34 mouse cellular contexts compared by ENCODE assay signal in genomic region chr1:170704103-170704502, GRCm38 (mm10). TPM values are rescaled to one million over a fixed set of nuclear protein-coding genes. Genes with fewer than 3 reads are reported as not detected.
"Had no signal": no experiment of that assay in that cellular context is flagged by ENCODE, and none has a peak within 500 bp of the region (broad histone marks: within the 10 kb centered on the region; RNA-seq: fewer than 3 reads in every experiment).

No protein-coding gene starts in this region.

- DNase-seq: heart, postnatal 10 days; heart, postnatal 14 days; heart, postnatal 36 days; heart, postnatal 4 days; kidney, adult 11 months; kidney, adult 18-20 months; kidney, adult 2 months; kidney, adult 8-10 months; kidney, adult 9 months; kidney, postnatal 10 days; kidney, postnatal 14 days; kidney, postnatal 25 days; kidney, postnatal 36 days; kidney, postnatal 4 days; layer of hippocampus, adult 9-11 months; layer of hippocampus, postnatal 36 days had no signal

- H3K4me1 ChIP-seq: hindbrain, embryonic 12.5 days; hindbrain, embryonic 13.5 days; hindbrain, embryonic 15.5 days; intestine, embryonic 15.5 days; kidney, embryonic 15.5 days had no signal

- ATAC-seq: hindbrain, embryonic 16.5 days; hindbrain, postnatal 0 days; inflammation-experienced regulatory T-cells, adult 6 months; intestine, embryonic 15.5 days; intestine, embryonic 16.5 days; intestine, postnatal 0 days had no signal

- H3K9ac ChIP-seq: heart, embryonic 12.5 days; heart, embryonic 13.5 days; heart, embryonic 15.5 days; hindbrain, embryonic 12.5 days; hindbrain, embryonic 13.5 days; hindbrain, embryonic 14.5 days; hindbrain, embryonic 15.5 days; intestine, embryonic 15.5 days; kidney, embryonic 15.5 days had no signal

- H3K27ac ChIP-seq: heart, embryonic 13.5 days; heart, embryonic 15.5 days; hindbrain, embryonic 10.5 days; hindbrain, embryonic 12.5 days; hindbrain, embryonic 13.5 days; hindbrain, embryonic 14.5 days; hindbrain, embryonic 15.5 days; hindbrain, postnatal 0 days; intestine, embryonic 15.5 days; kidney, embryonic 15.5 days; kidney, postnatal 0 days; layer of hippocampus, adult 2 months had no signal

- H3K9me3 ChIP-seq: heart, embryonic 12.5 days; heart, embryonic 13.5 days; heart, embryonic 15.5 days; hindbrain, embryonic 10.5 days; hindbrain, embryonic 12.5 days; hindbrain, embryonic 13.5 days; hindbrain, embryonic 15.5 days; intestine, embryonic 15.5 days; kidney, embryonic 15.5 days had no signal

- H3K4me2 ChIP-seq: heart, embryonic 11.5 days; heart, embryonic 12.5 days; heart, embryonic 13.5 days; heart, embryonic 15.5 days; hindbrain, embryonic 12.5 days; hindbrain, embryonic 13.5 days; hindbrain, embryonic 14.5 days; hindbrain, embryonic 15.5 days; intestine, embryonic 15.5 days; kidney, embryonic 15.5 days had no signal

- H3K4me3 ChIP-seq: heart, embryonic 12.5 days; heart, embryonic 13.5 days; heart, embryonic 15.5 days; hindbrain, embryonic 10.5 days; hindbrain, embryonic 12.5 days; hindbrain, embryonic 13.5 days; hindbrain, embryonic 15.5 days; intestine, embryonic 15.5 days; kidney, embryonic 15.5 days; layer of hippocampus, adult 2 months had no signal

- H3K27me3 ChIP-seq: heart, embryonic 12.5 days; heart, embryonic 13.5 days; heart, embryonic 15.5 days; hindbrain, embryonic 12.5 days; hindbrain, embryonic 13.5 days; hindbrain, embryonic 15.5 days; intestine, embryonic 15.5 days; kidney, embryonic 15.5 days had no signal

- H3K36me3 ChIP-seq: hindbrain, embryonic 15.5 days; intestine, embryonic 15.5 days had no signal

RNA-seq across cellular contexts. Expression of gene Olfml2b, which starts 59.8 kb away (rescaled TPM):
- polyA plus RNA-seq: inflammation-experienced regulatory T-cells, adult 6 months had no signal
